ENCODE assay signal across 11 mouse cellular contexts in the genomic region with DNA sequence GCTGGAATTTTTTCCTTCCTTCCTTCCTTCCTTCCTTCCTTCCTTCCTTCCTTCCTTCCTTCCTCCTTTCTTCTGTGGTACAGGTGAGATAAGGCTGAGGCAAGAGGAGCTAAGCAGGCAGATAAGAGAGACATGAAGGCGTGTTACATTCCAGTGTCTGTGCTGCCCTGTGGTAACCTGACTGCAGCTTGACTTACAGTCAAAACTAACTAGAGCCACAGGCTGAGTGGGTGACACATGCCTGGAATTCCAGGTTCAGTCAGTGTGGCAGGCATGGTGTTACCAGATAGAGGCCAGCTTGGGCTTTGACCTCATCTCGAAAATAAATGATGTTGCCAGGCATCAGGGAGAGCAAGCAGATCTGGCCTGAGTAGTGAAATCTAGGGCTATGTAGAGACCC. TPM values are rescaled to one million over a fixed set of nuclear protein-coding genes. Genes with fewer than 3 reads are reported as not detected.
A peak's percentile ranks its signal among the peaks of the same experiment; 100 is the strongest.
DNase-seq lines count a peak whose midpoint lies in the region; ATAC-seq and TF ChIP-seq lines count a peak whose summit lies in the region.
"Had no signal": no experiment of that assay in that cellular context is flagged by ENCODE, and none has a peak within 500 bp of the region (broad histone marks: within the 10 kb centered on the region; RNA-seq: fewer than 3 reads in every experiment).

No protein-coding gene starts in this region.

- no peak for TF ChIP-seq CTCF in gastrocnemius, adult 2 months (IDR thresholded peaks at IDR 0.05)

- 14% methylated on average over 2 of the region's 2 CpGs for WGBS in heart, embryonic 12.5 days

- peaks cover 40% of the 10 kb centered on the region for H3K4me1 ChIP-seq in heart, embryonic 12.5 days (replicated peaks)

- no peak overlapping the region for H3K4me3 ChIP-seq in gastrocnemius, adult 2 months
- no peak overlapping the region for H3K4me3 ChIP-seq in heart, embryonic 12.5 days

- H3K4me2 ChIP-seq in heart, embryonic 12.5 days = peak overlapping the region; percentile 40; the same call in 1 of the 2 replicates
- H3K4me2 ChIP-seq: liver, embryonic 11.5 days had no signal

- peak; percentile 74; the same call in 1 of the 2 replicates for ATAC-seq in heart, embryonic 12.5 days (ENCODE audit: insufficient number of reproducible peaks, low FRiP score)
- no peak for ATAC-seq in granulocyte monocyte progenitor cell, adult 5-6 weeks (replicated peaks; ENCODE audit: poor library complexity, severe bottlenecking)

- no peaks in the 10 kb centered on the region for H3K27me3 ChIP-seq in heart, embryonic 12.5 days (replicated peaks)

- no peaks in the 10 kb centered on the region for H3K9me3 ChIP-seq in heart, embryonic 12.5 days (replicated peaks)

- no peak overlapping the region for H3K9ac ChIP-seq in heart, embryonic 12.5 days

- intact Hi-C loops in gastrocnemius, adult 2 months (cut with DNase I) = no loop called here

- DNase-seq in gastrocnemius, adult 2 months = peak; percentile 25
- DNase-seq in gastrocnemius, adult 18-20 months (ENCODE audit: low spot score) = no peak
- DNase-seq in kidney, adult 18-20 months = peak; percentile 12
- peak; percentile 19 for DNase-seq in lung, postnatal 14 days
- DNase-seq in right cerebral cortex, postnatal 25 days = no peak
- no peak for DNase-seq in layer of hippocampus, adult 11-12 months (ENCODE audit: low spot score)
- DNase-seq: cerebellum, postnatal 10 days; thymus, adult 2 months had no signal

- H3K36me3 ChIP-seq in heart, embryonic 12.5 days = peaks cover 5% of the 10 kb centered on the region; the same call in 1 of the 2 replicates

- no peak overlapping the region for H3K27ac ChIP-seq in gastrocnemius, adult 2 months
- H3K27ac ChIP-seq in heart, embryonic 12.5 days (ENCODE audit: poor library complexity, severe bottlenecking) = peak overlapping the region; percentile 95

RNA-seq across cellular contexts. Expression of a gene that starts 53.8 kb away (rescaled TPM):
- 1 to 10 TPM; 2.1 to 2.7 TPM for total RNA-seq in gastrocnemius, adult 2 months (2021)
- total RNA-seq in gastrocnemius, adult 18-20 months (2021) = 1 to 10 TPM; 1.2 to 2.5 TPM
- polyA plus RNA-seq in heart, embryonic 12.5 days (2016; fragmentation: Nextera tagmentation; extraction: Ambion mirVana) = 28.7 and 35.4 TPM in 2 replicates
- 12.8 and 21.1 TPM in 2 replicates for total RNA-seq in granulocyte monocyte progenitor cell, adult 5-6 weeks (2014; fragmentation: Nextera tagmentation)
- total RNA-seq in granulocyte monocyte progenitor cell, adult 5-6 weeks (2017) = 7.5 and 8.6 TPM in 2 replicates

Comparison
In these comparisons a context has a peak if more than half of its experiments do, and no peak if none do; other contexts are left out.
1. DNase-seq: peak in gastrocnemius, adult 2 months (single experiment), kidney, adult 18-20 months (single experiment) and lung, postnatal 14 days (single experiment); none in gastrocnemius, adult 18-20 months (single experiment), right cerebral cortex, postnatal 25 days (single experiment) and layer of hippocampus, adult 11-12 months (single experiment).